Comparison of ENCODE assay signal across 18 mouse cellular contexts in the genomic region with DNA sequence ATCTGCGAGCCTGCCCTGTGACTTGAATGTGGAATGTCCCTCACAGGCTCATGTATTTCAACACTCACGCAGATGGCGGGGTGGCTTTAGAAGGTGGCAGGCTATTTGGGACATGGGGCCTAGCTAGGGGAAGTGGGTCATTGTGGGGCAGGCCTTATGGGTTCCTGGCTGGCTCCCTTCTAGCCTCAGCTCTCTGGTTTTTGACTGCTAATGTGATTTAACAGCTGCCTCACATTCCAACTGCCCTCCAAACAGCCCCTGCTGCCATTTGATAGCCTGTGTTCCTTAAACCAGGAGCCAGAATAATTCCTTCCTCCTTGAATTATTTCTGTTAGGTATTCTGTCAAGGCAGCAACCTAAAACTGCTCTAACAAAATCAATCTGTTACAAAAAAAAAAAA. TPM values are rescaled to one million over a fixed set of nuclear protein-coding genes. Genes with fewer than 3 reads are reported as not detected.
DNase-seq lines count a peak whose midpoint lies in the region; ATAC-seq and TF ChIP-seq lines count a peak whose summit lies in the region.
"Had no signal": no experiment of that assay in that cellular context is flagged by ENCODE, and none has a peak within 500 bp of the region (broad histone marks: within the 10 kb centered on the region; RNA-seq: fewer than 3 reads in every experiment).

No protein-coding gene starts in this region.

- no peak overlapping the region for H3K4me2 ChIP-seq in forebrain, postnatal 0 days (ENCODE audit: low read depth)
- no peak overlapping the region for H3K4me2 ChIP-seq in intestine, embryonic 14.5 days (ENCODE audit: low read length)
- no peak overlapping the region for H3K4me2 ChIP-seq in intestine, embryonic 16.5 days (ENCODE audit: low read depth, low read length)
- H3K4me2 ChIP-seq in limb, embryonic 13.5 days (replicated peaks) = no peak overlapping the region
- H3K4me2 ChIP-seq in forebrain, embryonic 12.5 days = no peak overlapping the region
- H3K4me2 ChIP-seq: forebrain, embryonic 13.5 days; hindbrain, embryonic 14.5 days; liver, embryonic 13.5 days had no signal

- no peak for DNase-seq in forebrain, embryonic 10.5 days (ENCODE audit: extremely low spot score, low spot score)
- no peak for DNase-seq in forebrain, postnatal 0 days
- peak; percentile 35 for DNase-seq in intestine, embryonic 14.5 days (ENCODE audit: low spot score)
- no peak for DNase-seq in embryonic facial prominence, embryonic 10.5 days (ENCODE audit: low spot score)
- no peak for DNase-seq in thymus, postnatal 10 days (ENCODE audit: low spot score in 2 of 2)
- DNase-seq: cerebellum, postnatal 14 days; heart, adult 18-20 months; kidney, adult 2 months; liver, embryonic 13.5 days; right cerebral cortex, postnatal 25 days; thymus, postnatal 36 days had no signal

- H3K9ac ChIP-seq in forebrain, postnatal 0 days = no peak overlapping the region
- H3K9ac ChIP-seq in intestine, embryonic 14.5 days (ENCODE audit: low read length) = no peak overlapping the region
- H3K9ac ChIP-seq in intestine, embryonic 16.5 days (ENCODE audit: low read depth, low read length) = no peak overlapping the region
- H3K9ac ChIP-seq in limb, embryonic 13.5 days = no peak overlapping the region
- no peak overlapping the region for H3K9ac ChIP-seq in forebrain, embryonic 12.5 days
- H3K9ac ChIP-seq: forebrain, embryonic 13.5 days; hindbrain, embryonic 14.5 days; liver, embryonic 13.5 days had no signal

- H3K27me3 ChIP-seq in forebrain, embryonic 10.5 days (ENCODE audit: poor library complexity, severe bottlenecking) = 0 out of 2 replicates have a peak, but pooled peaks cover under 1% of the 10 kb centered on the region
- H3K27me3 ChIP-seq in forebrain, postnatal 0 days (ENCODE audit: insufficient read depth, low read length) = no peaks in the 10 kb centered on the region
- H3K27me3 ChIP-seq in intestine, embryonic 14.5 days (replicated peaks; ENCODE audit: control insufficient read depth, insufficient read depth, low read length) = no peaks in the 10 kb centered on the region
- H3K27me3 ChIP-seq in intestine, embryonic 16.5 days (replicated peaks; ENCODE audit: control insufficient read depth, insufficient read depth, low read length) = no peaks in the 10 kb centered on the region
- H3K27me3 ChIP-seq in embryonic facial prominence, embryonic 10.5 days (replicated peaks; ENCODE audit: low read depth, poor library complexity, severe bottlenecking) = no peaks in the 10 kb centered on the region
- no peaks in the 10 kb centered on the region for H3K27me3 ChIP-seq in limb, embryonic 13.5 days
- H3K27me3 ChIP-seq in forebrain, embryonic 12.5 days = no peaks in the 10 kb centered on the region
- H3K27me3 ChIP-seq: forebrain, embryonic 13.5 days; liver, embryonic 13.5 days had no signal

- WGBS in forebrain, embryonic 10.5 days = 96% methylated on average over 3 of the region's 3 CpGs
- WGBS in forebrain, postnatal 0 days = 96% methylated on average over 3 of the region's 3 CpGs
- 97% methylated on average over 3 of the region's 3 CpGs for WGBS in intestine, embryonic 14.5 days
- WGBS in intestine, embryonic 16.5 days = 97% methylated on average over 3 of the region's 3 CpGs
- WGBS in embryonic facial prominence, embryonic 10.5 days = 91% methylated on average over 3 of the region's 3 CpGs
- WGBS in limb, embryonic 13.5 days = 80% methylated on average over 3 of the region's 3 CpGs
- 89% methylated on average over 3 of the region's 3 CpGs for WGBS in forebrain, embryonic 12.5 days

- peaks cover 7% of the 10 kb centered on the region for H3K9me3 ChIP-seq in forebrain, embryonic 10.5 days
- no peaks in the 10 kb centered on the region for H3K9me3 ChIP-seq in forebrain, postnatal 0 days (ENCODE audit: low read length)
- no peaks in the 10 kb centered on the region for H3K9me3 ChIP-seq in intestine, embryonic 14.5 days (ENCODE audit: control insufficient read depth, low read length)
- H3K9me3 ChIP-seq in intestine, embryonic 16.5 days (ENCODE audit: control insufficient read depth, low read length) = no peaks in the 10 kb centered on the region
- H3K9me3 ChIP-seq in embryonic facial prominence, embryonic 10.5 days = peaks cover 4% of the 10 kb centered on the region; the same call in 1 of the 2 replicates
- no peaks in the 10 kb centered on the region for H3K9me3 ChIP-seq in limb, embryonic 13.5 days
- peaks cover 3% of the 10 kb centered on the region; the same call in 1 of the 2 replicates for H3K9me3 ChIP-seq in forebrain, embryonic 12.5 days
- H3K9me3 ChIP-seq: liver, embryonic 13.5 days had no signal

- 0 out of 2 replicates have a peak overlapping the region, but pooled peaks have one; percentile 31 for H3K27ac ChIP-seq in forebrain, embryonic 10.5 days
- no peak overlapping the region for H3K27ac ChIP-seq in forebrain, postnatal 0 days (ENCODE audit: low read depth, low read length)
- no peak overlapping the region for H3K27ac ChIP-seq in intestine, embryonic 14.5 days (ENCODE audit: low read depth)
- no peak overlapping the region for H3K27ac ChIP-seq in intestine, embryonic 16.5 days (ENCODE audit: low read length)
- peak overlapping the region; percentile 36; the same call in 1 of the 2 replicates for H3K27ac ChIP-seq in embryonic facial prominence, embryonic 10.5 days (replicated peaks)
- H3K27ac ChIP-seq in limb, embryonic 13.5 days = peak overlapping the region; percentile 88; the same call in 1 of the 2 replicates
- no peak overlapping the region for H3K27ac ChIP-seq in forebrain, embryonic 12.5 days
- H3K27ac ChIP-seq: forebrain, embryonic 13.5 days; liver, embryonic 13.5 days had no signal

- H3K4me3 ChIP-seq in forebrain, embryonic 10.5 days = no peak overlapping the region
- H3K4me3 ChIP-seq in forebrain, postnatal 0 days (ENCODE audit: low read depth, low read length) = no peak overlapping the region
- no peak overlapping the region for H3K4me3 ChIP-seq in intestine, embryonic 14.5 days (ENCODE audit: low read depth, low read length)
- H3K4me3 ChIP-seq in intestine, embryonic 16.5 days (ENCODE audit: low read length) = no peak overlapping the region
- H3K4me3 ChIP-seq in embryonic facial prominence, embryonic 10.5 days = no peak overlapping the region
- H3K4me3 ChIP-seq in limb, embryonic 13.5 days = no peak overlapping the region
- H3K4me3 ChIP-seq in forebrain, embryonic 12.5 days (replicated peaks) = no peak overlapping the region
- H3K4me3 ChIP-seq: forebrain, embryonic 13.5 days; liver, embryonic 13.5 days; megakaryocyte, embryonic 14.5 days had no signal

- no peak for ATAC-seq in forebrain, postnatal 0 days
- no peak for ATAC-seq in intestine, embryonic 14.5 days (replicated peaks; ENCODE audit: low FRiP score, low TSS enrichment, low read depth)
- no peak for ATAC-seq in intestine, embryonic 16.5 days
- peak; percentile 22 for ATAC-seq in limb, embryonic 13.5 days (ENCODE audit: low FRiP score, low read depth)
- ATAC-seq in forebrain, embryonic 12.5 days (ENCODE audit: low FRiP score) = no peak
- ATAC-seq: forebrain, embryonic 13.5 days; midbrain, embryonic 16.5 days had no signal

- H3K4me1 ChIP-seq in forebrain, embryonic 10.5 days = peaks cover 32% of the 10 kb centered on the region
- no peaks in the 10 kb centered on the region for H3K4me1 ChIP-seq in forebrain, postnatal 0 days (ENCODE audit: insufficient read depth)
- H3K4me1 ChIP-seq in intestine, embryonic 14.5 days (replicated peaks; ENCODE audit: control insufficient read depth, insufficient read depth, low read length) = peaks cover 28% of the 10 kb centered on the region
- H3K4me1 ChIP-seq in intestine, embryonic 16.5 days (ENCODE audit: control insufficient read depth, insufficient read depth, low read length) = peaks cover 13% of the 10 kb centered on the region
- peaks cover 32% of the 10 kb centered on the region for H3K4me1 ChIP-seq in embryonic facial prominence, embryonic 10.5 days
- H3K4me1 ChIP-seq in limb, embryonic 13.5 days = peaks cover 30% of the 10 kb centered on the region
- H3K4me1 ChIP-seq in forebrain, embryonic 12.5 days = peaks cover 18% of the 10 kb centered on the region
- H3K4me1 ChIP-seq: liver, embryonic 13.5 days had no signal

- no peaks in the 10 kb centered on the region; the same call in 1 of the 2 replicates for H3K36me3 ChIP-seq in forebrain, embryonic 10.5 days (replicated peaks)
- no peaks in the 10 kb centered on the region for H3K36me3 ChIP-seq in forebrain, postnatal 0 days (ENCODE audit: insufficient read depth)
- no peaks in the 10 kb centered on the region for H3K36me3 ChIP-seq in intestine, embryonic 14.5 days (ENCODE audit: control insufficient read depth, insufficient read depth, low read length)
- 0 out of 2 replicates have a peak, but pooled peaks cover 4% of the 10 kb centered on the region for H3K36me3 ChIP-seq in intestine, embryonic 16.5 days (ENCODE audit: control insufficient read depth, insufficient read depth, low read length)
- H3K36me3 ChIP-seq in embryonic facial prominence, embryonic 10.5 days (replicated peaks) = peaks cover 7% of the 10 kb centered on the region; the same call in 1 of the 2 replicates
- no peaks in the 10 kb centered on the region for H3K36me3 ChIP-seq in limb, embryonic 13.5 days
- H3K36me3 ChIP-seq in forebrain, embryonic 12.5 days (replicated peaks) = no peaks in the 10 kb centered on the region
- H3K36me3 ChIP-seq: liver, embryonic 13.5 days had no signal

- TF ChIP-seq CTCF in forebrain, postnatal 0 days (IDR thresholded peaks at IDR 0.05; ENCODE audit: low read depth) = no peak

RNA-seq across cellular contexts. Expression of a gene that starts 41.0 kb away (rescaled TPM):
- 5.1 and 6.0 TPM in 2 replicates for polyA plus RNA-seq in forebrain, embryonic 10.5 days (2016; fragmentation: Nextera tagmentation; extraction: Ambion mirVana)
- 7.2 and 13.6 TPM in 2 replicates for total RNA-seq in forebrain, postnatal 0 days (2014; rRNA removed)
- 5.6 and 8.6 TPM in 2 replicates for polyA plus RNA-seq in forebrain, postnatal 0 days (2015; fragmentation: Nextera tagmentation; extraction: Ambion mirVana)
- 34.8 and 37.3 TPM in 2 replicates for polyA plus RNA-seq in intestine, embryonic 14.5 days (2014; fragmentation: Nextera tagmentation; extraction: Ambion mirVana)
- 44.0 and 44.7 TPM in 2 replicates for polyA plus RNA-seq in intestine, embryonic 16.5 days (2015; fragmentation: Nextera tagmentation; extraction: Ambion mirVana)
- polyA plus RNA-seq in embryonic facial prominence, embryonic 10.5 days (2016; fragmentation: Nextera tagmentation; extraction: Ambion mirVana) = 6.9 and 8.8 TPM in 2 replicates
- 16.8 and 18.4 TPM in 2 replicates for polyA plus RNA-seq in limb, embryonic 13.5 days (2015; fragmentation: Nextera tagmentation; extraction: Ambion mirVana)
- polyA plus RNA-seq in forebrain, embryonic 12.5 days (2016; fragmentation: Nextera tagmentation; extraction: Ambion mirVana) = 7.3 and 7.7 TPM in 2 replicates

RNA-seq across cellular contexts. Expression of a gene that starts 48.2 kb away (rescaled TPM):
- polyA plus RNA-seq in forebrain, embryonic 10.5 days (2016; fragmentation: Nextera tagmentation; extraction: Ambion mirVana) = 101 and 114 TPM in 2 replicates
- total RNA-seq in forebrain, postnatal 0 days (2014; rRNA removed) = 4.8 and 7.8 TPM in 2 replicates
- polyA plus RNA-seq in forebrain, postnatal 0 days (2015; fragmentation: Nextera tagmentation; extraction: Ambion mirVana) = 4.4 and 4.9 TPM in 2 replicates
- polyA plus RNA-seq in intestine, embryonic 14.5 days (2014; fragmentation: Nextera tagmentation; extraction: Ambion mirVana) = 61.7 and 63.7 TPM in 2 replicates
- 38.1 and 40.4 TPM in 2 replicates for polyA plus RNA-seq in intestine, embryonic 16.5 days (2015; fragmentation: Nextera tagmentation; extraction: Ambion mirVana)
- 105 and 112 TPM in 2 replicates for polyA plus RNA-seq in embryonic facial prominence, embryonic 10.5 days (2016; fragmentation: Nextera tagmentation; extraction: Ambion mirVana)
- polyA plus RNA-seq in limb, embryonic 13.5 days (2015; fragmentation: Nextera tagmentation; extraction: Ambion mirVana) = 53.9 and 57.4 TPM in 2 replicates
- 76.3 and 80.5 TPM in 2 replicates for polyA plus RNA-seq in forebrain, embryonic 12.5 days (2016; fragmentation: Nextera tagmentation; extraction: Ambion mirVana)

Comparison
In these comparisons a context has a peak if more than half of its experiments do, and no peak if none do; other contexts are left out.
1. H3K27ac ChIP-seq: peak in forebrain, embryonic 10.5 days (single experiment), embryonic facial prominence, embryonic 10.5 days (single experiment) and limb, embryonic 13.5 days (single experiment); none in forebrain, postnatal 0 days (single experiment), intestine, embryonic 14.5 days (single experiment), intestine, embryonic 16.5 days (single experiment) and forebrain, embryonic 12.5 days (single experiment).